Mouse (Mus musculus) urinary bladder, adult 2 months (tissue): Measurements from ENCODE around the gene Ttll9. TPM values are rescaled to one million over a fixed set of nuclear protein-coding genes. Genes with fewer than 3 reads are reported as not detected.

Source experiments
- DNase-seq: peaks from one replicate; pipeline ENCODE4 v3.0.0; 2022; ENCODE audit warnings: low spot score
- polyA plus RNA-seq: library from polyadenylated mRNA; depleted of rRNA; stranded (reverse); fragments of >200 nt; gene quantifications from 2 replicates; pipeline ENCODE4 v1.2.3, GENCODE M21; 2012; rRNA removed

Ttll9 gene
- polyA plus RNA-seq, 1 experiment: 0.04 TPM

DNA sequence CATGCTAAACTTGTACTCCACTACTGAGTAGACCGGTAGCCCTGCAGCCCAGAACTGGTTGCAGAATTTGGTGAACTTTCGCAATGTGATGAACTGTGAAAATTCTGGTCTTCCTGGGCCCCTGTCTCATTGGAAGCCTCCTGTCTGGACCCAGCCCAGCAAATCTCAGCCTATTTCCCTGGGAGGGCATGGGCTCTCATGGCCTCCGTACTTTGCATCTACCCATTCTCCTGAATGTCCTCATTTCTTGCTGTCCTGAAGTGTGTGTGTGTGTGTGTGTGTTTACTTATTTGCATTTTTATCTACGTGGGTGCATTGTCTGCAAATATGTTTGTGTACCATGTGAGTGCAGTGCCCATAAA lies 87.7 kb downstream of the Ttll9 start:
- DNase-seq: no peak

DNA sequence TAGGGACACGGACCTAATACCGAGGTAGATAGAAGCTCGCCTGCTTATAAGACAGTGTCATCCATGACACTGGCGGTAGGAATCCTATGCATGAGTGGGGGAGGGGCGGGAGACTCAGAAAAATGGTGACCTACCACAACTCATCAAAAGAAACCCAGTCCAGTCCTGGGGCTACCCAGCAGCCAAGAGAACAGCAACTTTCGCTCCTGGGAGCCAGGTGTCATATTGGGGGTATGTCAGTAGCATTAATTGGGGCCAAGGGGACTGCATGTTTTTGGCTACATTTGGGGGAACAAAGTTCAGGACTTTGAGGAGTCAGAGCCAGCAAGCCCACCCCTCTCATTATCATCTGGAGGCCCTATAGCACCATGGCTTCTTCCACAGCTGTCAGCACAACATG lies 88.8 kb downstream of the Ttll9 start:
- no peak for DNase-seq

DNA sequence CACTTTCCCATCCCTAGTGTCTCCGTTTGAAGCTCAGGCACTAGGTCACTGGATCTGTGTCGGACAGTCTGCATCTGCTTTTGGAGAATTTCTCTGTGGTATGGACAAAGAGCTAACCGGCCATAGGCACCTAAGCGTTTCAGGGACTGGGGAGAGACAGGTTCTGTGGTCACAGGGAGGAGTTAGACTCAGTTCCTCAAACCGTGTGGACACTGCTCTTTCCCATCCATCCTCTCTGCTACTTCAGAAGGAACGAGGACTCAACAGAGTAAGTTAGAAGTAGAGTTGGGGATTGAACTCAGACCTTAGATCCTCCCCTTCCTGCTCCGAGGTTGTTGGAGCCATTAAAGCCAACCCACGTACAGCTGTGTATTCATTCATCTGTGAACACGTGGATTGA lies 89.3 kb downstream of the Ttll9 start:
- no peak for DNase-seq

DNA sequence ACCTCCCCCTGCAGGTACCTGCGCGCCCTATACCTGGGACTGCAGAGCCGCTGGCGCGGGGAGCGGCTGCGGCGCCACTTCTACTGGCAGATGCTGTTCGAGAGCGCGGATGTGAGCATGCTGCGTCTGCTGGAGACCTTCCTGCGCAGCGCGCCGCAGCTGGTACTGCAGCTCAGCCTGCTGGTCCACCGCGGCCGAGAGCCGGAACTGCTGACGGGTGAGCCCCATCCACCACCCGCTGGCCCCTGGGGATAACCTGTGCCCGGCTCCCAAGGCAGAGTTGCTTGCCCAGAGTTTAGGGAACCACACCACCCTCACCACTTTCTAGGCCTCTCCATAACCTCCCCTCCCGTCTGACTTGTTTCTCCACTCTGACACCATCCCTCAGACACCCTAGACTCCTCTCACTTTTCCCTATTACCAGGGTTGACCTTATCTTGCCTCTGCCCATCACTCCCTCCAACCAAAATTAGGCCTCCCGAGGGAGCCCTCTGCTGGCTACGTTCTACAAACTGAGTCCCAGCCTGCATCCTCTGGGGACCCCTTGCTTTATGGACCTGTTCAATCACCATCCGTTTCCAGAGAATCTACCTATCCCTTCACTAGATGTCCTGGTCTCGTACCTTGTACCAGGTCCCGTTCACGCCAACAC lies 90.5 kb downstream of the Ttll9 start:
- DNase-seq: no peak

DNA sequence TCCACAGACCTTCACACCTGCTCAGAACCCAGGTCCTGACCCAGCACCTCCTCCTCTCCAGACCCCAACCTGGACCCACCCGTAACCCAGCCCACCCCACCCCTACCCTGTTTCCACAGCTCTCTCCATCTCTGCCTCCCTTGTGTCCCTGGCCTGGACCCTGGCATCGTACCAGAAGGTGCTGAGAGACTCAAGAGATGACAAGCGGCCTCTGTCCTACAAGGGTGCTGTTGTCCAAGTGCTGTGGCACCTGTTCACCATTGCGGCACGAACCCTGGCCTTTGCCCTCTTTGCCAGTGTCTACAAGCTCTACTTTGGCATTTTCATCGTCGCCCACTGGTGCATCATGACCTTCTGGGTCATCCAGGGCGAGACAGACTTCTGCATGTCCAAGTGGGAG lies 91.6 kb downstream of the Ttll9 start:
- DNase-seq: no peak

DNA sequence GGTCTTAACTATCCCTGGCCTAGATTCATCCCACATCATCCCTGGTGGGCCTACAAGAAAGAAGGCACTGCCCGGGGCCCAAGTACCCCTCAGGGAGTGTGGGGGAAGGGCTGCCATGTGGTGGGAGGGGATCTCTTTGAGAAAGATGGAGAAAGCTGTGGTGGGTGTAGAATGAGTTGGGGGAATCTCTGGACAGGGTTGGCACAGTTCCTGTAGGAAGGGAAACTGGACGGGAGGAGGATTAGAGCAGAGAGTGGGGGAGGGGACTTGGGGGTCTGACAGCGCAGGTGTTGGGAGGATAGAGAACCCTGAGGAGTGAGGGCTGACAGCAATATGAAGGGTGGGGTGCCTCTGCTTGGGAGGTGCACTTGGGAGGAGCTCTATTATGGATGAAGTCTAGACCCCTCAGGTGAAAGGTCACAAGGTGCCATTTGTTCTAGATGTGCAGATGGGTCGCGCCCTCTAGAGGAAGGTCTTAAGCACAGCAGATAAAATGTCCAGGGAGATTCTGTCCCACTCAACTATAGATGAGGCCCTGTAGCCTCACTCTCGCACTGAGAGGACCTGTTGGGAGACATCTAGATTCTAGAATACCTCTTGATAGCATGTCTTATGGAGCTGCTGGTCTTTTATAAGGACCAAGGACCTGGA lies 93.1 kb downstream of the Ttll9 start:
- DNase-seq: no peak

Other genes with a start within 250 kb of the Ttll9 start
- gene Id1, start 226.2 kb upstream of the Ttll9 start, polyA plus RNA-seq: 416 and 633 TPM in 2 replicates
- 9.6 and 10.0 TPM in 2 replicates for gene Cox4i2, start 208.3 kb upstream of the Ttll9 start, polyA plus RNA-seq
- 76.7 and 88.6 TPM in 2 replicates for gene Bcl2l1, start 130.8 kb upstream of the Ttll9 start, polyA plus RNA-seq
- 3.0 and 3.2 TPM in 2 replicates for gene Tpx2, start 114.5 kb upstream of the Ttll9 start, polyA plus RNA-seq
- gene Mylk2, start 51.1 kb upstream of the Ttll9 start, polyA plus RNA-seq: 0.34 and 0.63 TPM in 2 replicates
- gene Foxs1, start 29.3 kb upstream of the Ttll9 start, polyA plus RNA-seq: 1.3 and 1.9 TPM in 2 replicates
- 0.13 and 0.61 TPM in 2 replicates for gene Dusp15, start 10.8 kb upstream of the Ttll9 start, polyA plus RNA-seq
- gene Pdrg1, start 52.9 kb downstream of the Ttll9 start, polyA plus RNA-seq: 96.1 and 115 TPM in 2 replicates
- 0.03 and 0.04 TPM in 2 replicates for gene Xkr7, start 69.4 kb downstream of the Ttll9 start, polyA plus RNA-seq
- gene Ccm2l, start 103.5 kb downstream of the Ttll9 start, polyA plus RNA-seq: 12.4 and 15.5 TPM in 2 replicates
- 4.0 and 4.3 TPM in 2 replicates for gene Hck, start 146.0 kb downstream of the Ttll9 start, polyA plus RNA-seq
- gene Tm9sf4, start 198.8 kb downstream of the Ttll9 start, polyA plus RNA-seq: 32.9 and 40.1 TPM in 2 replicates